Mouse (Mus musculus) kidney, adult 2 months (tissue): ENCODE measurements at regions not wholly inside any gene's neighbourhood (a gene's known extent, or its start where the extent isn't known, plus 50 kb on each side); places are given as distances from the start of the nearest gene placed in this dataset.

ENCODE experiments used
- DNase-seq: peaks from one replicate; pipeline ENCODE4 v3.0.0; 2021
- H3K27ac ChIP-seq: fragments of 200-500 bp; 2 replicates; pipeline ENCODE4 v1.5.1; 2012; ENCODE audit warnings: low read depth, low read length, control low read depth, inconsistent platforms; ENCODE audit not compliant: insufficient read depth
- H3K27me3 ChIP-seq: fragments of 200-500 bp; replicated peaks from 2 replicates; pipeline ENCODE4 v1.6.1; 2012; ENCODE audit warnings: mild to moderate bottlenecking, moderate library complexity, low read length, inconsistent platforms; ENCODE audit not compliant: control insufficient read depth, insufficient read depth
- H3K36me3 ChIP-seq: fragments of 200-500 bp; 2 replicates; pipeline ENCODE4 v1.6.1; 2012; ENCODE audit warnings: mild to moderate bottlenecking, moderate library complexity, low read length, inconsistent platforms; ENCODE audit not compliant: control insufficient read depth, insufficient read depth
- H3K4me1 ChIP-seq: fragments of 200-500 bp; 2 replicates; pipeline ENCODE4 v1.6.1; 2011; ENCODE audit warnings: low read length; ENCODE audit not compliant: control insufficient read depth, insufficient read depth
- H3K4me3 ChIP-seq: fragments of 200-500 bp; 2 replicates; pipeline ENCODE4 v1.5.1; 2011; ENCODE audit warnings: mild to moderate bottlenecking, low read depth, low read length, control low read depth; ENCODE audit not compliant: insufficient read depth
- CTCF ChIP-seq: fragments of 200-500 bp; conservative IDR thresholded peaks from 2 replicates; pipeline ENCODE4 v1.5.1; 2011; ENCODE audit warnings: low read depth, mild to moderate bottlenecking, control low read depth, low read length, moderate library complexity, mixed read lengths; ENCODE audit not compliant: insufficient read depth, insufficient read length
- POLR2A ChIP-seq: fragments of 200-500 bp; IDR thresholded peaks from one replicate; pipeline ENCODE4 v1.6.1; 2011; ENCODE audit warnings: low read depth, low read length, control low read depth
- WGBS: fragments of 180-500 bp; shearing (Covaris S2); methylation state at CpG from one replicate; pipeline ENCODE4 v1.1.7; 2018; 5-methylcytosine and 5-hydroxymethylcytosine counted together

DNA sequence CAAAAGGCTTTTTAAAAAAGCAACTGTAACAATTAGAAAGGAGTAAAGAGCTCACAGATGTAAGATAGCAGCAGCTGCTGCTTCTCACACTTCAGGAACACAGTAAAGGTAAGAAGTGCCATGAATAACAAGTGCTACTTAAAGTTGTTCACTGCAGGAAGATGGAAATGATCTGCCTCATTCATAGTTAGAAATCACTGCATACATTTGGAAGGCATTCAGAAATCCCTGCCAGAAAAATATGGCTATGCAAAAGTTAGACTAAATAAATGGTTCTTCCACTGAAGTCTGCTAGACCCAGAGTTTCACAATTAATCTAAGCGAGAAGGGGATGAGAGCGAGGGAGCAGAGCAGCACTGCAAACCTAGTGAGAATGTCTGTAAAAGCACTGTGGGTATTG lies 102.5 kb upstream of the Htr2a start:
- TF ChIP-seq POLR2A: no peak
- no peak for TF ChIP-seq CTCF
- Histone ChIP-seq H3K27ac (no peak overlapping the region), H3K27me3 (no peaks in the 10 kb centered on the region), H3K36me3 (no peaks in the 10 kb centered on the region), H3K4me1 (no peaks in the 10 kb centered on the region), H3K4me3 (no peak overlapping the region)
- 86% methylated on average over 2 of the region's 2 CpGs for WGBS
- no peak for DNase-seq

DNA sequence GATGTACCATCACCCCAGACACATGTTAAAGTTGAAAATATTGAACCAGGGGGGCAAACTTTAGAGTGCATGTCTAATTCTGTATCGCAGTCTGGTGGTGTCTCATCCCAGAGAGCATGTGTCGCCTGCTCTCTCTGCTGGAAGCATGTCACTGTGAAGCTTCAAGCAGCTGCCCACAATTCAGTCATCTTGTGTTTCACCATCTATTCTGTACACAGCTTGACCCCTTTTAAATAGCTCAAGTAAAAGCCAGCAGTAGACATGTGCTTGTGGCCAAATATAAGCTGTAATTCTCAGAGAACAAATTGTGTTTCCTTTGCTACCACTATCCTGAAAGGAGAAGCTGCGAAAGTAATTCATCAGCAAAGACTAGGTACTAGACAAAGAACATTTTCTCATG lies 96.6 kb upstream of the Htr2a start:
- TF ChIP-seq POLR2A (no peak), CTCF (no peak)
- no peak for DNase-seq
- Histone ChIP-seq H3K4me3 (no peak overlapping the region), H3K4me1 (no peaks in the 10 kb centered on the region), H3K27ac (no peak overlapping the region), H3K27me3 (no peaks in the 10 kb centered on the region), H3K36me3 (no peaks in the 10 kb centered on the region)
- 93% methylated on average over 3 of the region's 3 CpGs for WGBS

GRCm38 (mm10) chr14:74551091-74551490 lies 89.5 kb upstream of the Htr2a start:
- 94% methylated on average over 2 of the region's 2 CpGs for WGBS
- Histone ChIP-seq H3K27ac (no peak overlapping the region), H3K36me3 (no peaks in the 10 kb centered on the region), H3K4me3 (no peak overlapping the region), H3K4me1 (no peaks in the 10 kb centered on the region), H3K27me3 (no peaks in the 10 kb centered on the region; the same call in 1 of the 2 replicates)
- no peak for DNase-seq
- TF ChIP-seq POLR2A (no peak), CTCF (no peak)

GRCm38 (mm10) chr14:74553636-74554035 lies 87.0 kb upstream of the Htr2a start:
- no peaks in the 10 kb centered on the region for H3K4me1 ChIP-seq
- WGBS: 30% methylated on average over 1 of the region's 1 CpGs
- no peaks in the 10 kb centered on the region for H3K36me3 ChIP-seq
- TF ChIP-seq POLR2A: no peak
- TF ChIP-seq CTCF: no peak
- DNase-seq: peak; percentile 62
- no peak overlapping the region for H3K4me3 ChIP-seq
- H3K27me3 ChIP-seq: no peaks in the 10 kb centered on the region; the same call in 1 of the 2 replicates
- no peak overlapping the region for H3K27ac ChIP-seq

- H3K4me3 ChIP-seq: no peak overlapping the region
- H3K36me3 ChIP-seq: no peaks in the 10 kb centered on the region
- 67% methylated on average over 5 of the region's 5 CpGs for WGBS
- TF ChIP-seq CTCF: no peak
- TF ChIP-seq POLR2A: no peak
- no peak overlapping the region for H3K27ac ChIP-seq
- H3K27me3 ChIP-seq: no peaks in the 10 kb centered on the region
- no peaks in the 10 kb centered on the region for H3K4me1 ChIP-seq
- no peak for DNase-seq
Observed at GRCm38 (mm10) chr14:74558359-74558758, 82.3 kb upstream of the Htr2a start.
